In the genomic region with DNA sequence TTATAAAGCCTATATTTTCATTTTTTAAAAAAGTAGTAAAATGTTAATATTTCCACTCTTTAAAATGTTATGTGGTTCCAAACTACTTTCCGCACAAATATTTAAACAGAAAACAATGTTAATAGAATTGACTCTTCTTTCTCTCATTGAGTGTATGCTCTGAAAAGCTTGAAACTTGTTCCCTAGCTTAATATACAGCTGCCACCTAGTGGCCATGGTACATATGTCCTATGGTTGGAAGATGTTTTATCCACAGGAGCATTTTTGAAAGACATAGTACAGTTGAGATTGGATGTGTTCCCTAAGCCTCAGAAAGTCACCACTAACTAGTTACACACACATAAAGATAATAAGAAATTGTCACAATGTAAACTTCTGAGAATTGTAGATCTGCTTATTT, we compare ENCODE assay signal across 10 mouse cellular contexts. TPM values are rescaled to one million over a fixed set of nuclear protein-coding genes. Genes with fewer than 3 reads are reported as not detected.
DNase-seq lines count a peak whose midpoint lies in the region; ATAC-seq and TF ChIP-seq lines count a peak whose summit lies in the region.
"Had no signal": no experiment of that assay in that cellular context is flagged by ENCODE, and none has a peak within 500 bp of the region (broad histone marks: within the 10 kb centered on the region; RNA-seq: fewer than 3 reads in every experiment).

No protein-coding gene starts in this region.

- no peak overlapping the region for H3K4me3 ChIP-seq in layer of hippocampus, adult 2 months
- H3K4me3 ChIP-seq in CH12.LX (replicated peaks in 1 of 3; ENCODE audit: low read depth in 2 of 3, low read length in 2 of 3, poor library complexity in 1 of 3) = no peak overlapping the region
- H3K4me3 ChIP-seq in limb, embryonic 14.5 days (replicated peaks; ENCODE audit: low read length) = no peak overlapping the region
- H3K4me3 ChIP-seq: lung, embryonic 15.5 days; stomach, embryonic 15.5 days had no signal

- TF ChIP-seq RAD21 in CH12.LX (IDR thresholded peaks at IDR 0.05; ENCODE audit: low read depth, low read length) = peak; percentile 78

- TF ChIP-seq POLR2A in CH12.LX (IDR thresholded peaks at IDR 0.05; ENCODE audit: low read depth, low read length) = no peak
- no peak for TF ChIP-seq POLR2A in limb, embryonic 14.5 days (IDR thresholded peaks at IDR 0.05; ENCODE audit: borderline replicate concordance, extremely low read depth, insufficient read depth, insufficient read length)

- H3K9me3 ChIP-seq in CH12.LX (replicated peaks; ENCODE audit: low read length) = no peaks in the 10 kb centered on the region
- no peaks in the 10 kb centered on the region for H3K9me3 ChIP-seq in limb, embryonic 14.5 days (ENCODE audit: control insufficient read depth, low read length)
- H3K9me3 ChIP-seq: lung, embryonic 15.5 days; stomach, embryonic 15.5 days had no signal

- peak; percentile 60 for DNase-seq in adrenal gland, postnatal 14 days
- DNase-seq in adrenal gland, adult 2 months = no peak
- no peak for DNase-seq in layer of hippocampus, adult 2 months (ENCODE audit: low spot score in 2 of 2)
- no peak for DNase-seq in layer of hippocampus, adult 9-10 months (ENCODE audit: low spot score)
- DNase-seq in CH12.LX (ENCODE audit: extremely low read depth) = peak; percentile 66
- DNase-seq in embryo, embryonic 11 days = peak; percentile 88
- DNase-seq in limb, embryonic 14.5 days (ENCODE audit: low spot score) = peak; percentile 69

- no peaks in the 10 kb centered on the region for H3K27me3 ChIP-seq in CH12.LX (replicated peaks)
- no peaks in the 10 kb centered on the region for H3K27me3 ChIP-seq in limb, embryonic 14.5 days (ENCODE audit: control insufficient read depth, insufficient read depth, low read length)
- H3K27me3 ChIP-seq: lung, embryonic 15.5 days; stomach, embryonic 15.5 days had no signal

- H3K9ac ChIP-seq in CH12.LX (ENCODE audit: insufficient read depth, low read depth) = no peak overlapping the region
- no peak overlapping the region for H3K9ac ChIP-seq in limb, embryonic 14.5 days (ENCODE audit: low read depth, low read length, severe bottlenecking)
- H3K9ac ChIP-seq: lung, embryonic 15.5 days; stomach, embryonic 15.5 days had no signal

- no peaks in the 10 kb centered on the region for H3K4me1 ChIP-seq in CH12.LX (ENCODE audit: control insufficient read depth in 1 of 2, insufficient read depth in 2 of 2)
- H3K4me1 ChIP-seq in limb, embryonic 14.5 days (ENCODE audit: control insufficient read depth, insufficient read depth, low read length) = no peaks in the 10 kb centered on the region
- H3K4me1 ChIP-seq: lung, embryonic 15.5 days; stomach, embryonic 15.5 days had no signal

- dilution Hi-C loops in CH12.LX (cut with MboI; ENCODE audit: extremely low pct_ligation_motif_present, extremely low pct_unique_long_range_greater_than_20kb, low sequenced_read_pairs) = no loop called here

- whole genome bisulfite sequencing in limb, embryonic 14.5 days = 61% methylated on average over 1 of the region's 1 CpGs

- no peak overlapping the region for H3K4me2 ChIP-seq in CH12.LX (ENCODE audit: insufficient read depth, low read depth, poor library complexity, severe bottlenecking)
- no peak overlapping the region for H3K4me2 ChIP-seq in limb, embryonic 14.5 days (replicated peaks; ENCODE audit: low read depth, low read length, severe bottlenecking)
- H3K4me2 ChIP-seq: lung, embryonic 15.5 days; stomach, embryonic 15.5 days had no signal

- H3K27ac ChIP-seq in layer of hippocampus, adult 2 months = no peak overlapping the region
- H3K27ac ChIP-seq in CH12.LX (ENCODE audit: insufficient read depth, low read depth) = no peak overlapping the region
- no peak overlapping the region for H3K27ac ChIP-seq in limb, embryonic 14.5 days (replicated peaks; ENCODE audit: low read depth, low read length)
- H3K27ac ChIP-seq: lung, embryonic 15.5 days; stomach, embryonic 15.5 days had no signal

- ATAC-seq in limb, embryonic 14.5 days (ENCODE audit: low FRiP score, low read depth) = no peak
- no peak for ATAC-seq in monocyte, adult 5-6 weeks (replicated peaks; ENCODE audit: insufficient number of reproducible peaks, low FRiP score, low TSS enrichment, poor library complexity, severe bottlenecking)

- TF ChIP-seq EP300 in CH12.LX (IDR thresholded peaks at IDR 0.05; ENCODE audit: low read length) = no peak

- in situ Hi-C loops in CH12.LX (cut with MboI; ENCODE audit: low pct_ligation_motif_present, low pct_unique_long_range_greater_than_20kb, low sequenced_read_pairs) = no loop called here

- TF ChIP-seq CTCF in layer of hippocampus, adult 2 months (conservative IDR thresholded peaks at IDR 0.05) = peak; percentile 84
- TF ChIP-seq CTCF in CH12.LX (conservative IDR thresholded peaks at IDR 0.05 in 1 of 2, IDR thresholded peaks at IDR 0.05 in 1 of 2; ENCODE audit: low read depth in 2 of 2, low read length in 2 of 2) = peak in 1 of 2 experiments; percentile 83; a peak in 3 of 4 replicates

- no peaks in the 10 kb centered on the region for H3K36me3 ChIP-seq in CH12.LX (replicated peaks in 1 of 2; ENCODE audit: control insufficient read depth in 1 of 2, insufficient read depth in 1 of 2, low read length in 1 of 2)
- no peaks in the 10 kb centered on the region for H3K36me3 ChIP-seq in limb, embryonic 14.5 days (ENCODE audit: control insufficient read depth, insufficient read depth, low read length)
- H3K36me3 ChIP-seq: lung, embryonic 15.5 days; stomach, embryonic 15.5 days had no signal

- no peaks in the 10 kb centered on the region for H3K79me2 ChIP-seq in CH12.LX (replicated peaks; ENCODE audit: control insufficient read depth, extremely low read depth, insufficient read depth, poor library complexity, severe bottlenecking)

TF ChIP-seq in CH12.LX, 34 proteins besides CTCF, POLR2A, EP300 and RAD21:
- TF ChIP-seq SMC3 (IDR thresholded peaks at IDR 0.05; ENCODE audit: low read depth, low read length) (peak; percentile 58), NRF1 (IDR thresholded peaks at IDR 0.05; ENCODE audit: low read depth, low read length) (no peak)

RNA-seq across cellular contexts. Expression of gene Ccer1, which starts 11.7 kb away (rescaled TPM):
- total RNA-seq in adrenal gland, postnatal 14 days (2021) = not detected in 2 replicates
- total RNA-seq in adrenal gland, adult 2 months (2021) = not detected
- polyA plus RNA-seq in adrenal gland, adult 2 months (2012; rRNA removed) = not detected in 2 replicates
- total RNA-seq in layer of hippocampus, adult 2 months (2021) = not detected
- total RNA-seq in CH12.LX (2012; rRNA removed) (not detected in 2 replicates), CH12.LX (2014; rRNA removed) (not detected in 2 replicates)
- polyA plus RNA-seq in CH12.LX (2012; ENCODE audit: insufficient read length, low read depth) = not detected in 2 replicates
- not detected in 2 replicates for polyA plus RNA-seq in limb, embryonic 14.5 days (2012; rRNA removed)
- polyA plus RNA-seq in limb, embryonic 14.5 days (2014; fragmentation: Nextera tagmentation; extraction: Ambion mirVana) = not detected in 2 replicates
- not detected in 3 replicates for total RNA-seq in monocyte, adult 5-6 weeks (2017)
- polyA plus RNA-seq: lung, embryonic 15.5 days; stomach, embryonic 15.5 days had no signal

RNA-seq across cellular contexts. Expression of gene C030005K15Rik, which starts 22.0 kb away (rescaled TPM):
- total RNA-seq in adrenal gland, postnatal 14 days (2021) = not detected in 2 replicates
- not detected for total RNA-seq in adrenal gland, adult 2 months (2021)
- polyA plus RNA-seq in adrenal gland, adult 2 months (2012; rRNA removed) = not detected in 2 replicates
- under 1 TPM; 0.51 to 0.61 TPM for total RNA-seq in layer of hippocampus, adult 2 months (2021)
- not detected in 2 replicates for total RNA-seq in CH12.LX (2012; rRNA removed)
- total RNA-seq in CH12.LX (2014; rRNA removed) = not detected in 2 replicates
- polyA plus RNA-seq in CH12.LX (2012; ENCODE audit: insufficient read length, low read depth) = not detected in 2 replicates
- not detected in 2 replicates for polyA plus RNA-seq in limb, embryonic 14.5 days (2012; rRNA removed)
- not detected in 2 replicates for polyA plus RNA-seq in limb, embryonic 14.5 days (2014; fragmentation: Nextera tagmentation; extraction: Ambion mirVana)
- not detected in 3 replicates for total RNA-seq in monocyte, adult 5-6 weeks (2017)
- polyA plus RNA-seq: lung, embryonic 15.5 days; stomach, embryonic 15.5 days had no signal

Comparison
In these comparisons a context has a peak if more than half of its experiments do, and no peak if none do; other contexts are left out.
1. DNase-seq: peak in adrenal gland, postnatal 14 days (single experiment), CH12.LX (single experiment), embryo, embryonic 11 days (single experiment) and limb, embryonic 14.5 days (single experiment); none in adrenal gland, adult 2 months (single experiment), layer of hippocampus, adult 2 months (0 of 2) and layer of hippocampus, adult 9-10 months (single experiment).